In the genomic region with DNA sequence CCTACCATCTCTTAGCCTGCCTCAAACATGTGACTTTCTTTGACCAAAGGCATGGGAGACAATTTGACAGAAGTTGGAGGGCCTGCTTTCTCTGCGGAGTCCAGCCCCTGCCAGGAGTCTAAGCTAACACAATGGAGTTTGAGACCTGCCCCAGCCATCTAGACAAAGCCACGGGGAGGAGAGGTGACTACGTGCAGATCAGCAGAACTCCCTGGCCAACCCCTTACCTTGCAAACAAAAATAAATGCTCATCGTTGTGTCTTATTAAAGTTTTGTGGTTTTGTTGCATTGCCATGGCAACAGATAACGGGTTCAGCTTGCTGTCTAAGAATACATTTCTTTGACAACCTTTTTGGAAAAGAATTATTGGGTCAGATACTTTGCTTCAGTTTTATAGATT, we compare ENCODE assay signal across 26 mouse cellular contexts.
"Had no signal": no experiment of that assay in that cellular context is flagged by ENCODE, and none has a peak within 500 bp of the region (broad histone marks: within the 10 kb centered on the region; RNA-seq: fewer than 3 reads in every experiment).

No protein-coding gene starts in this region.

- H3K4me2 ChIP-seq: heart, embryonic 12.5 days; hindbrain, embryonic 12.5 days; hindbrain, embryonic 14.5 days; intestine, embryonic 15.5 days; limb, embryonic 12.5 days; liver, embryonic 11.5 days had no signal

- H3K27ac ChIP-seq: gastrocnemius, adult 2 months; heart, embryonic 10.5 days; hindbrain, embryonic 10.5 days; hindbrain, embryonic 12.5 days; hindbrain, embryonic 14.5 days; intestine, embryonic 15.5 days; kidney, postnatal 0 days; layer of hippocampus, adult 2 months; left cerebral cortex, adult 2 months; limb, embryonic 10.5 days; limb, embryonic 12.5 days had no signal

- H3K27me3 ChIP-seq: heart, embryonic 12.5 days; hindbrain, embryonic 12.5 days; intestine, embryonic 15.5 days; limb, embryonic 12.5 days had no signal

- ATAC-seq: hindbrain, embryonic 16.5 days; inflammation-experienced regulatory T-cells, adult 6 months; intestine, embryonic 15.5 days; intestine, postnatal 0 days had no signal

- H3K9ac ChIP-seq: heart, embryonic 12.5 days; hindbrain, embryonic 12.5 days; hindbrain, embryonic 14.5 days; intestine, embryonic 15.5 days; limb, embryonic 12.5 days had no signal

- H3K9me3 ChIP-seq: heart, embryonic 10.5 days; hindbrain, embryonic 10.5 days; hindbrain, embryonic 12.5 days; intestine, embryonic 15.5 days; limb, embryonic 10.5 days; limb, embryonic 12.5 days had no signal

- H3K36me3 ChIP-seq: heart, embryonic 10.5 days; heart, embryonic 12.5 days; hindbrain, embryonic 10.5 days; hindbrain, embryonic 12.5 days; intestine, embryonic 15.5 days; limb, embryonic 10.5 days; limb, embryonic 12.5 days had no signal

- H3K4me1 ChIP-seq: heart, embryonic 10.5 days; heart, embryonic 12.5 days; hindbrain, embryonic 12.5 days; intestine, embryonic 15.5 days; limb, embryonic 10.5 days; limb, embryonic 12.5 days had no signal

- DNase-seq: gastrocnemius, adult 2 months; gastrocnemius, postnatal 10 days; gastrocnemius, postnatal 25 days; heart, adult 18-20 months; heart, postnatal 10 days; heart, postnatal 4 days; kidney, adult 18-20 months; kidney, adult 8-10 months; kidney, postnatal 25 days; kidney, postnatal 4 days; liver had no signal

- H3K4me3 ChIP-seq: gastrocnemius, adult 2 months; heart, embryonic 10.5 days; heart, embryonic 12.5 days; hindbrain, embryonic 10.5 days; hindbrain, embryonic 12.5 days; intestine, embryonic 15.5 days; layer of hippocampus, adult 2 months; left cerebral cortex, adult 2 months; limb, embryonic 10.5 days; limb, embryonic 12.5 days had no signal
